Mouse (Mus musculus) layer of hippocampus, adult 8-10 months (tissue): Measurements from ENCODE around the gene Ppp1r16b. TPM values are rescaled to one million over a fixed set of nuclear protein-coding genes. Genes with fewer than 3 reads are reported as not detected.
A peak's percentile ranks its signal among the peaks of the same experiment; 100 is the strongest.

ENCODE experiments used
- DNase-seq, 2 experiments: peaks; one replicate each; pipeline ENCODE4 v3.0.0; 2022; ENCODE audit warnings: low spot score in 2 of 2
- total RNA-seq, 4 experiments: library from RNA; stranded (reverse); gene quantifications; 2 replicates each; pipeline ENCODE4 v1.2.4; 2022

The Ppp1r16b gene
- total RNA-seq: 100 to 1,000 TPM; 118 to 142 (median 128) TPM

DNA sequence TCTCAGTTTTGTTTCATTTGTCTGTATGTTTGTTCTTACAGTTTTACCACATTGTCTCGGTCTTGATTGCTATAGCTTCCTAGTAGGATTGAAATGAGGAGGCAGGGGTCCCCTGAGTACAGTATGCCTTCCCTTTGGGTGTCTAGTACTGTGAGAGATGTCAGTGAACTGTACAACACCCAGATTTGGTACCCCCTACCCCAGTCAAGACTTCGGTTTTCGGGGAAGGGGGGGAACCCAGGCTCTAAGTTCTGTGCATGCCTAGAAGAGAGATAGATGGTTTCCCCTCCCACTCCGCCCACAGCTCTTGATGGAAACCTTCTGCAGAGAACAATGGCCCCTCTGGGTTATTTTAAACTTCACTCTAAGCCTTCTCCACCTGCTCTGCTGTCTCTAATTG, at the start of gene Ppp1r16b:
Gene Ppp1r16b, plus strand, starts transcription at position 301 of the 400 bp plus-strand sequence.
- DNase-seq: no peak

DNA sequence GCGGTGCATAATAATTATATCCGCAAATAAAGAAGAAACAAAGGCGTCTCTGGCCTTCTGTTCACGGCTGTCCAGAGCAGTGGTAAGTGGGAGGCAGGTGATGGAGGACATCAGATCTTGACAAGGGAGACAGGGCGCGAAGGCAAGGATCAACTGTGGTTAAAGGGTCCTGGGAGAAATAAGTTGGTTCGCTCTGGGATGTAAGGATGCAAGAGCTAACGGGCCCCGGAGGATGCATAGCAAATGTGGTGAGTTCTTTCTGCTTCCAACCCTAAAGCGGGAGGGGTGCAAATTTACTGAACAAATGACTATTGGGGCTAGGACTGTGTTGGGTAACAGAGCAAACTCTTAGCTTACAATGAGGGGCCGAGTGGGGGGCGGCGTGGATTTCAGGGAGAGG, 49.5 kb upstream of the Ppp1r16b start:
- DNase-seq: no peak

DNA sequence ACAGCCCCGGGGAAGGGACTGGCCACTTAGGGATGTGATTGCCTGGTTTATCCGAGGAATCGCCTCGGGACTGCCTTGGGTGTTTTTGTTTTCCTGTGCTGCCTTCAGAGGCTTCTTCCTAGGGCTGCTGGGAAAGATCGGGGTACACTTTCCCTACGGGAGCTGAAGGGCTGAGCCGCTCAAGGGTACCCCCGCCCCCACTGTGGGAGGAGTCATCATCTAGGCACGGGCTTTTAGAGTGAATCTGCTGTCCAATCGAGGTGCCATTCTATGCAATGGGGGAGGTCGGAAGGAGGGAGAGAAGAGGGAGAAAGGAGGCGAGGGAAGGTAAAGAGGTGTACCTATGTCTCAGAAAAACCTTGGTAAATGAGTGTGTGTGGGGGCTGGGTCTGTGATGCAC, 48.9 kb upstream of the Ppp1r16b start:
- DNase-seq: no peak

DNA sequence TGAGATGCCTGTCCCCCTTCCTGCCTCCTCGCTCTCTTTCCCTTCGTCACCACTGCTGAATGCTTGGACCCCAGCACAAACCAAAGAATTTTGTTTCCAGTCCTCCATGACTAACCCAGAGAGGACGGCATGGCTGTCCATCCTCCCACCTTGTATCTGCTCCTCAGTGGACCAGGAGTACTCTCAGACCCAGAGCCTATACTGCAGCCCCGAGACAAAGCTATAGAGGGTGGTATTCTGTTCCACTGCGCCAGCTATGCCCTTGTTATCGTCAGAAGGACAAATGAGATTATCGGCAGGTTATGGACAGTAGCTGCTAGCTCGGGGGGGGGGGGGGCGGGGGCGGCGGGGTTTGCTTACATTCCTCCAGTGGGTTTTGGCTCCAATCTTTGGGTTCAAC, 48.4 kb upstream of the Ppp1r16b start:
- DNase-seq: no peak

DNA sequence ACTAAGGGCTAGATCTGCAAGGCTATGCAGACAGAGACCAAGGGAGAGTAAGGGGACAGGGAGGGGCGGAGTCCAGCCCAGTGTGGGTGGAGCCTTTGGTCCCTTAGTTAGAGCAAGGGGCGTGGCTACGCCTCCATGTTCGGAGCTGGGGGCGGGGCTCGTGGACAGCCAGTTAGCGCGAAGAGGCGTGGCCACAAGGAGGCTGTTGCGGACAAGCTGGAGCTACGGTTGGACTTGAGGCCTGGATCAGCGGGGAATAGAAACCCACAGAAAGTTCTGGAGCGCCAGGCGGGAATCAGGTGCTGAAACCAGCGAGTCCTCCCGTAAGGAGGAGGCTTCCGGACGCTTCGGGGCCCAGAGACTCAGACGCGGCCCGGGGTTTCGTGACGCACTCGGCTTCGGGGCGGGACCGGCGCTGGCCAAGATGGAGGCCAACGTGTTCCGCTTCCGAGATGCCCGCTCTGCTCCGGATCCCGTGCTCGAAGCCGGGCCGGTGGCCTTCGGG, 40.4 kb upstream of the Ppp1r16b start, which contains the start of gene Actr5:
Gene Actr5, plus strand, starts transcription at position 171 of the 505 bp plus-strand sequence.
- peak; percentile 89 to 90 for DNase-seq

DNA sequence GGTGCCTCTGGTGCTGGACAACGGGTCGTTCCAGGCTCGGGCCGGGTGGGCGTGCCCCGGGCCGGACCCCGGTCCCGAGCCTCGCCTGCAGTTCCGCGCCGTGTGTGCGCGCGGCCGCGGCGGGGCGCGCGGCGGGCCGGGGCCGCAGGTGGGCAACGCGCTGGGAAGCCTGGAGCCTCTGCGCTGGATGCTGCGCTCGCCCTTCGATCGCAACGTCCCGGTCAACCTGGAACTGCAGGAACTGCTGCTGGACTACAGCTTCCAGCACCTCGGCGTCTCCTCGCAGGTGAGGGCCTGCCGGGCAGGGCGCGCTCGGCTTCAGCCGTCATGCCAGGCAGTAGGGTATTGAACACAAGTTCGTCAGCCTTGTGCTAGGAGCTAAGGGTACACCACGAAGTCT, 40.0 kb upstream of the Ppp1r16b start:
- DNase-seq: no peak

DNA sequence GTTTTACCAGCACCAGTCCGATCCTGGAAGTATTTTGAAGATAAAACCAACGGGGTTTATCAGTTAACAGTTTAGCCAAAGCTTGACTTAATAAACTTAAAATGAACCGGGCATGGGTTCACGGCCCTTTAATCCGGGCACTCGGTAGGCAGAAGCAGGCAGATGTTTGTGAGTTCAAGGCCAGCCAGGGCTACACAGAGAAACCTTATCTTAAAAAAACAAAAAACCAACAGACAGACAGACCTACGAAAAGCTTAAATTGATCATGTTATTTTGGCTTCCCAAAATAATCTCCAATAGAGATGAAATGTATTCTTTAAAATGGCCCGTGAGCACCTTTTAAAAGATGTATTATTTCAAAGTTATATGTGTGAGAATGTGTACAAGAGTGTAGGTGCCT, 39.5 kb upstream of the Ppp1r16b start:
- no peak for DNase-seq

DNA sequence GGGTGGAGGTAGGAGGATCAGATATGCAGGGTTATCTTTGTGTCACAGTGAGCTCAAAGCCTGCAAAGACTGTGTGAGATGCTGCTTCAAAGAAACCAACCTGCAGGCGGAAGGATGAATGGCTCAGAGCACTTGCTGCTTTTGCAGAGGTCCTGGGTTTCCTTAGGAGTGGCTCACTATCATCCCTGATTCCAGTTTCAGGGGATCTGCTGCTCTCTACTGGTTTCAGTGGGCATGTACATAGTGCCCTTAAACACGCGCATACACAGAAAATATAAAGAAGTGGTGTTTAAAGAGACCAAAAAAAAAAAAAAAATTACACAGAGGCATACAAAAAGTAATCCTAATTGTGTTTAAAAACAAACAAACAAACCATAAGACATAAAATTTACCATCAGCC, 36.3 kb upstream of the Ppp1r16b start:
- no peak for DNase-seq

DNA sequence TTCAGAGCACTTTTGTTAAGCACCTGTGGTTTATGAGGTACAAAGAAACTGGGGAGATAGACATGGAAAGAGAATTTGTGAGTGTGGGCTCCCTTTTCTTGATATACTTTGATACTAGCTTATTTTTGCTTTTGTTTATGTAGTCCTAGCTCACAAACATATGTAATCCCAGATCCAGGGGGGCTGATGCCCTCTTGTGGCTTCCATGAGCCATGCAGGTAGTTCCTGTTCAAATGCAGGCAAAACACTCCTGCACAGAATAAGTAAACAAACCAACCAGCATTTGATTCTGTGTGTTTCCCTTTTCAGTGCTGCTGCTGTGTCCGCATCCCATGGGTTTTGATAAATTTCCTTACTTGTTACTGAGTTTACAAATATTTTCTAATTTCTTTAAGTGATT, 35.8 kb upstream of the Ppp1r16b start:
- no peak for DNase-seq

DNA sequence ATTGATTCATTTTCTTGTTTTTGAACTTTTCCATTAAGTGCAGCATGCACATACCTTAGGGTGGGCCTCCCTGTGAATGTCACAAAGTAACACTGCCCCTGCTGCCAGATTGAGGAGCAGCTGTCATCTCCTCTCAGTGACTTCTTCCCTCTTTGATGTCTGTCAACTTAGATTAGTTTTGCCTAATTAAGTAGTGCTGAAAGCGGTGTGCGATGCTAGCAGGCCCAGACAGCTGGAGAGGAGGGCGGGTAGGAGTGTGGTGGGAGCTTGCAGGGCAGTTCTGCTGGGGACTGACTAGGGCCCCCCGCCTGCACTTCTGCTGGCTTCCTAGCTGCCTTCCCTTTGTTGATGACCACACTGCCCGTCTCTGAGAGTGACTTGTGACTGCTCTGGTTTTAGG, 33.3 kb upstream of the Ppp1r16b start:
- no peak for DNase-seq

DNA sequence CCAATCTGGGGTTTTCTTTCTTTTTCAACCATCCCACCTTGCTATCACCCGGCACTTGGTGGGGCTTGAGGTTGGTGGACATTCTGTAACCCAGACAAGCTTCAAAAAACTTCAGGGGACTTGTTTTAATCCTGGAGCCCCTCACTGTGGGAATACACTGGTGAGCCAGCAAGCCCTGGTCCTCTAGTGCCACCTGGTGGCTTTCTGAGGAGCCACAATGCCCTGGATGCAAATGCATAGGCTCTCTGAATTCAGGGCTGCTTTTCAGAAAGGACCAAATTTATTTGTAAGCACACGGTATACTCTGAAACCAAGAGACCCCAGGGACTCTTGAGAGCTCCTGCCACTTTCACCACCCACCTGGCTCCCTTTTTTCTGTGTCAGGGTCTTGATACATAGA, 23.3 kb upstream of the Ppp1r16b start:
- DNase-seq: peak in 1 of 2 experiments; percentile 73

DNA sequence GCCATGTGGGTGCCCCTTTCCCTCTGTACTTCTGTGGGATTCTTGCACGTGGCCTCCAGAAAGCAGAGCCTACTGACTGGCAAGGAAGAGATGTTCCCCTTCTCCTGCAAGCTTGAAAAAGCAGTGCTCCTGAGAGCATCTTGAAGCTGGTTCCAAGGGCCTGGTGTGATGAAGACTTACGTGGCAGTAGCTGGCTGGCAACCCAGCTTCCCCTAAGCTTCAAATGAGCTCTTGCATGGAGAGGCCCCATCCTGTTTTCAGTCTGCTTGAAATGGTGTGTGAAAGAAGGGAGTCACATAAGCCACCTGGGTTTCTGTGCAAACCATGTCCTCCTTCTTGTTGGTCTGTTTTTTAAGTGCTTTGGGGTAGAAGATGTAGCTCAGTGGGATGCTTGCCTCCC, 22.6 kb upstream of the Ppp1r16b start:
- DNase-seq: no peak

DNA sequence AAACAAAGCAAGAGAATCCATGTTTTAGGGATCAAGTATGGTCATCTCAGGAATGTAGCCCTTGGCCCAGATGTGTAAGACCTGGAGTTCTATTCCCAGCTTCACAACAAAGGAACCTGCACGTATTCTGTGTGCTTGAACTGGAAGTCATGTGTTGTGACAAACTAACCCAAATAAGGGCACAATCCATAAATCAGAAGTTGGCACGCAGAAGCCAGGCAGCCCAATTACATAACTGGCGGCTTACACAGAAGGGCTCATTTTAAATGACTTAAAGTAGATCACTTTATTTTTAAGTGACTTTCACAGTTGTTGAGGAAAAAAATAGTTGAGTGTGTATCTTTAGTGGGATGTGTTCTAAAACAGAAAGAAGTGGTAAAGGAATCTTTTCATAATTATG, 21.4 kb upstream of the Ppp1r16b start:
- DNase-seq: no peak

DNA sequence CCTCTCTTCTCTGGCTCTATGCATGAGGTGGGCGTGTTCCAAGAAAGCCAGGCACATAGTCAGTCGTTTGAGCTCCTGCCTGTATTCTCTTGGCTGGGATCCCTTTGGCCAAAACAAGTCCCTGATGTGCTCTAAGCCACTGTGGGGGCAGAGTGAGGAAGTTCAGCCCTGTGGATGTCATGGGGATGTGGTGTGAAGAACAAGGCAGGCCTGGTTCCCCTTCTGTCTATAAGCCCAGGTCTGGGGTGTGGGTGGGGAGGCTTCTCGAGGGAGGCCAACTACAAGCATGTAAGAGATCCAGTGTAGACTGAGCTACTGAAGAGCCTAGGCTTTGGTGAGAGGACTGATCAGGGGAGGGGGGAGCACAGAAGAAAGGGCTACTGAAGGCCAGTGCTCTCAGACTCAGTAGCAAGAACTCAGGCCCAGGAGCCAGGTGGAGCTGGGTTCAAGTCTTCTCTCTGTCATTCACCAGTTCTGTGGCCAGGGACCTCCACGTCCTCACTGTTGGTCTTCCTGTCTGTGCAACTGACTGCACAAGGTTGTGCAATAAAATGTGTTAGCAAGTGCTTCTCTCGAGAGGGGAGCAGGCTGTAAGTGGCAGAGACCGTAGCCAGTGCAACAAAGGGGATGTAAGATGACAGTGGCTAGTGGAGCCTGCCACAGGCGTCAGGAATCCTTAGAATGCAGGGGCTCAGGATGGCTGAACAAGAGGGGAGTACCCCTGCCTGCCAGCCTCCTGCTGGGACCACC, 13.9 kb upstream of the Ppp1r16b start:
- no peak for DNase-seq

DNA sequence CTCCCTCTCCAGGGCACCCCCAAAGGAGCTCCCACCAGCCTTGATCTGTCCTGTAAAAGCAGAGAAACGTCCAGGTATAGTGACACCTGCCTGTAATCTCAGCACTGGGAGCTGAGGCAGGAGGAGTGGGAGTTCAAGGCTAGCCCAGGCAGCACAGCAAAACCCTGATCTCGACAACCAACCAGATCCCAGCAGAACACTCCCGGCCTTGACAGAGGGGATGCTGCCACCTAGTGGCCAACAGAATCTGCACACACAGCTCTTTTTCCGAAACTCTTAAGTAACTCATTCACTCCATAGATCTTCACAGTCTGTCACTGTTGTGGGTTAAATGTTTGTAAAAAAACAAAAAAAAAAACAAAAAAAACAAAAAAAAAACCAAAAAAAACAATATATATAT, 12.2 kb upstream of the Ppp1r16b start:
- peak; percentile 72 to 87 for DNase-seq

DNA sequence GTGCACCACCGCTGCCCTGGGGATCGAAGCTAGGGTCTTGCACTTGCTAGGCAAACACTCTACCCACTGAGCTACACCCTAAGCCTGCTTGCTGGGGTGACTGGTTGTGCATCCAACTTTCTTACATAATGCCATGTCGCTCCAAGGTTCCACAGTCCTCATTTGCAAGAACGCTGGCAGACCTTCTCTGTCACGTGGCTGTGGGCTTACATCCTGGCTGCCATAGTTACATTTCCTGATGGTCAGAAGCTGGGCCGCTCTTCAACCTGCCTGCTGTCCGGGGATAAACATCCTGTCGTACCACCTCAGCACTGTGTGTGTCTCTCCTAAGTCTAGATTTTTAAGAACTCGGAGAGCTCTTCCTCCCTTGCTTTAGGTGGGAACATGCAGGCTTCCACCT, 10.5 kb upstream of the Ppp1r16b start:
- no peak for DNase-seq

DNA sequence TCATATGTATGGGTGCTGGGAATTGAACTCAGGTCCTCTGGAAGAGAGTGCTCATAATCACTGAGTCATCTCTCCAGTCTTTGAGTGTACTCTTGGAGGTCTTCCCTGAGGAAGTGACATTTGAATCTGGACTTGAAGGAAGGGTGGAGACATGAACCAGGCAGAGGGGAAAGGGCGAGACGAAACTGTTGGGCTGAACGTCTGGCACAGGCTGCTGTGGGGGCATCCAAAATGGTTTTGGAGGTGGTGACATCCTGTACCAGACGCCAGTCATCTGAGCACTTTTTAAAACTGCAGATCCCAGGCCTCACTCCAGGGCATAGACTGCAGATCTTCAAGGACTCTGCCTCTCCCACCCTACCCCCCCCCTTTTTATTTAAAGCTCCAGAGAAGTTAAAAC, 9.4 kb upstream of the Ppp1r16b start:
- DNase-seq: no peak

DNA sequence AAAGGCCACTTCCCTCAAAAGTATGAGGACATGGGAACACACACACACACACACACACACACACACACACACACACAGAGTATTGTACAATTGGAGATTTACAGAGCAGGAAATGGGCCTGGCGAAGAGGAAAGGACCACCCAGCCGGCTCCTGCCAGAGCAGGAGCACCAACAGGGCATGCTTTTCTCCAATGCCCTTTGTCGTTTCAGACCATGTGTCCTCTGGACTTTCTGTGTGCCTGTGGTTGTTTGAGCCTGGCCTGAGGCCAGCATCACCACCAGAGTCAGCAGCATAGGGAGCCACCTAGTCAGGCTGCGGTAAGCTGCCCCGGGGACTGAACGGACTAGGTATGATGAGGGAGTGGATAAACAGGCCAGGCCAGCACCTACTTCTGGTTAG, 6.4 kb upstream of the Ppp1r16b start:
- DNase-seq: no peak

DNA sequence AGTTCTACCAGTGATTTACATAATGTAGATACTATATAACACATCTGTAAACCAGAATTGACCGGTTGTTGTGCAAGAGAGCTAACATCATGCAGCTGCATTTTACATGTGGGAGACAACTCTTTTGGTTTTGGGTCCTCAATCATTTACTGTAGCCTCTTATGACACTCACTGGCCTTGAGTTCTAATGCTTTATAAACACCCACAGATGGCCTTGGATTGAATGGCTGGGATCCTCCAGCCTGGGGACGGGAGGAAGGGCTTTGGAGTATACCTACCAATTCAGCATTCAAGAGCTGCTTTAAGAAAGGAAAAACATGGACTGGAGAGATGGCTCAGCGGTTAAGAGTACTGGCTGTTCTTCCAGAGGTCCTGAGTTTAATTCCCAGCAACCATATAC, 5.9 kb upstream of the Ppp1r16b start:
- DNase-seq: no peak

DNA sequence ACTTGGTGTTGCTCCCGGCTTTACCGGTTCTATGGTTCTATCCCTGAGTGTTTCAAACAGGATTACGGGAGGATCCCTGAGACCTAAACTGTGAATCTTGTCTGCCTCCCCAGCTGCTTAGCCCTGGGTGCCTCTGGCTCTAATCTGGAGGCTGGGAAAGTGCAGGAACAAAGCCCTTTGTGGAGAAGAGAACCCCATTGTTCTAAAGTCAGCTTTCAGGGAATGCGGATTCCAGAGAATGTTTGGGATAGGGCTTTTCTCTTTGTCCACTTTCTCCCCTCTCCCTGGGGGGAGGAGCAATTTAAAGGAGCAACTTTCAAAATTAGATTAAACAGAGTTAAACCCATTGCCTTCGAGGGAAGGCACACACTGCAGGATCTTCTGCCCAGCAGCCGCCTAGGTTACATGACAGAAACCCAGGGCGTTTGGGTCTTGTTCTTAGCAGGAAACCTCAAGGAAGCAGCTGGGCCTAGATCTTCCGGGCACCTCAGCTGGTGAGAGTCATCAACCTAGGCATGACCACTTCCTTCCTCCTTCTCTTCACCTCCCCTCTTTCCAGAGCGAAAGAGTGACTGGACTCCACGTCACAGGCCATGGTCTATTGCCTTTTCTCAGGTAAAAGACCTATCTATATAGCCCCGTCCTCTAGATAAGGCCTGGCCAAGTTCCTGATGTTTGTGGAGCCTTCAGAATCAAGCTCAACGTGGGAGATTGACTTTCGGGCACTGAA, 1.0 kb downstream of the Ppp1r16b start:
- DNase-seq: no peak

DNA sequence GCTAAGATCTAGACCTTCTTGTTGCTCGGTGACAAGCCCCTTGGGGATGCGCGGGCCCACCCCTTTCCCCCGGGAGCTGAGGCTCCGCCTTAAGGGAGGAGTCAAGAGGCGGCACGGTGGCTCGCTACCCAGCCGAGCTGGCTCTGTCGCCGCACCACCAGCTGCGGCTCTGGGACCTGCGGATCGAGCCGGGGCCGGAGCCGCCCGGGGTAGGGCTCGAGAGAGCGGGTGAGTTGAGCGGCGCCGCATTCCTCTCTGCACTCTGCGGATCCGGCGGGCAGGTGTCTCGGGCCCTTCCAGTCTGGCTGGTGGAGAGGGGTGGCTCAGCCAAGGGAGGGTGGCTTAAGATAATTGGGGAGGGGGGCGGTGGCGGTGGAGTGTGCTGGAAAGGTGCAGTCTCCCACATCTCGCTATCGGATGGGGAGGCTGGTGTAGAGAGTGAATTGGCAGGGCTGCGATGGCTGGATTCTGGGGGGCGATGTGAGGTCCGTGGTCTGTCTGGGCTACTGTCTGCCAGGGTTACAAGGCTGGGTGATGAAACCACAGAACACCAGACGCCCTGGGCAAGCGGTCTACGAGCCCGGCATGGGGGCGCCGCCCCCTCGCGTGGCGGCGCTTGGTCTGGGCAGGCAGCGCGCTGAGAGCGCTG, 1.9 kb downstream of the Ppp1r16b start:
- DNase-seq: peak; percentile 65 to 77
